Mouse (Mus musculus) brain, embryonic 14.5 days (tissue): ENCODE measurements around the gene Pno1.

Experiments
- CTCF ChIP-seq: fragments of 200-500 bp; IDR thresholded peaks from 2 replicates; pipeline ENCODE4 v1.5.1; 2012; ENCODE audit warnings: inconsistent platforms, mild to moderate bottlenecking, moderate library complexity, borderline replicate concordance; ENCODE audit not compliant: insufficient read depth, insufficient read length; ENCODE audit errors: extremely low read depth
- POLR2A ChIP-seq: fragments of 200-500 bp; IDR thresholded peaks from 2 replicates; pipeline ENCODE4 v1.6.1; 2012; ENCODE audit warnings: mild to moderate bottlenecking, inconsistent platforms, borderline replicate concordance; ENCODE audit not compliant: poor library complexity, insufficient read depth, insufficient read length, severe bottlenecking; ENCODE audit errors: extremely low read depth

DNA sequence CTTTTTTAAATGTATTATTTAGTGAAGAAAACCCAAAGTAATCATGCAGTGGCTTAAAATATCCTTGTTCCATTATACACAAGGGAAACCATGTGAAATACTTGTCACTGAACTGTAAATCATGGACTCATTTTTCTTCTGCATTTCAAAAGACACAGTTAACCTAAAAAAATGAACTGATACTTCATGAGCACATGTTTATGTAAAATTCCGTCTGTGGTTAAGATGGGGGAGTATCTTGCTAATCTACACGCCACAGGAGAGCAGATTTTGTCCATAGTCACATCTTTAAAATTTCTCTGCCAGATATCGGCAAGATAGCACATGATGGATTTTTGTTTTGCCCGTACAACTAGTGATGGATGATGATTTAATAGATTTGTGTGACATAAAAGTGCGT, 12.2 kb downstream of the Pno1 start:
- TF ChIP-seq CTCF (no peak), POLR2A (no peak)
